Mouse (Mus musculus) embryonic facial prominence, embryonic 14.5 days (tissue): Measurements from ENCODE around the gene Spsb1. TPM values are rescaled to one million over a fixed set of nuclear protein-coding genes. Genes with fewer than 3 reads are reported as not detected.

ENCODE experiments used
- ATAC-seq: fragments of 200-750 bp; cut with Nextera tagmentation; 2 replicates; pipeline ENCODE4 v1.8.0; 2017; ENCODE audit warnings: low read depth, moderate number of reproducible peaks, moderate TSS enrichment
- DNase-seq: peaks from one replicate; pipeline ENCODE4 v3.0.0-alpha.2; 2015; ENCODE audit warnings: low spot score
- H3K27ac ChIP-seq: fragments of 300-500 bp; sonication (generic); replicated peaks from 2 replicates; pipeline ENCODE4 v1.5.1; 2014; ENCODE audit warnings: low read depth, mild to moderate bottlenecking, low read length, moderate library complexity
- H3K27me3 ChIP-seq: fragments of 300-500 bp; sonication (generic); replicated peaks from 2 replicates; pipeline ENCODE4 v1.6.1; 2014; ENCODE audit warnings: low read length; ENCODE audit not compliant: control insufficient read depth, insufficient read depth
- H3K36me3 ChIP-seq: fragments of 300-500 bp; sonication (generic); 2 replicates; pipeline ENCODE4 v1.6.1; 2014; ENCODE audit warnings: low read length, mixed read lengths; ENCODE audit not compliant: control insufficient read depth, insufficient read depth
- H3K4me1 ChIP-seq: fragments of 300-500 bp; sonication (generic); 2 replicates; pipeline ENCODE4 v1.6.1; 2014; ENCODE audit warnings: antibody characterized with exemption, low read length; ENCODE audit not compliant: control insufficient read depth, insufficient read depth
- H3K4me2 ChIP-seq: fragments of 300-500 bp; sonication (generic); 2 replicates; pipeline ENCODE4 v1.6.1; 2014; ENCODE audit warnings: low read depth, mild to moderate bottlenecking, low read length, moderate library complexity, mixed read lengths
- H3K4me3 ChIP-seq: fragments of 300-500 bp; sonication (generic); 2 replicates; pipeline ENCODE4 v1.5.1; 2014; ENCODE audit warnings: low read depth, mild to moderate bottlenecking, low read length
- H3K9ac ChIP-seq: fragments of 300-500 bp; sonication (generic); 2 replicates; pipeline ENCODE4 v1.6.1; 2014; ENCODE audit warnings: low read depth, mild to moderate bottlenecking, low read length, moderate library complexity, mixed read lengths
- H3K9me3 ChIP-seq: fragments of 300-500 bp; sonication (generic); 2 replicates; pipeline ENCODE4 v1.6.1; 2016; ENCODE audit warnings: low read length; ENCODE audit not compliant: control insufficient read depth
- WGBS: fragments of 180-500 bp; shearing (Covaris S2); extraction: QIAGEN DNeasy Blood & Tissue Kit; methylation state at CpG from one replicate; pipeline ENCODE4 v1.1.7; 2014; 5-methylcytosine and 5-hydroxymethylcytosine counted together
- polyA plus RNA-seq: library from polyadenylated mRNA; unstranded; fragments of >200 nt; fragmentation: Nextera tagmentation; extraction: Ambion mirVana; gene quantifications from 2 replicates; pipeline ENCODE4 v1.2.1, GENCODE M21; 2014

The Spsb1 gene
- polyA plus RNA-seq, 1 experiment from 2014 or later: 19.6 TPM

DNA sequence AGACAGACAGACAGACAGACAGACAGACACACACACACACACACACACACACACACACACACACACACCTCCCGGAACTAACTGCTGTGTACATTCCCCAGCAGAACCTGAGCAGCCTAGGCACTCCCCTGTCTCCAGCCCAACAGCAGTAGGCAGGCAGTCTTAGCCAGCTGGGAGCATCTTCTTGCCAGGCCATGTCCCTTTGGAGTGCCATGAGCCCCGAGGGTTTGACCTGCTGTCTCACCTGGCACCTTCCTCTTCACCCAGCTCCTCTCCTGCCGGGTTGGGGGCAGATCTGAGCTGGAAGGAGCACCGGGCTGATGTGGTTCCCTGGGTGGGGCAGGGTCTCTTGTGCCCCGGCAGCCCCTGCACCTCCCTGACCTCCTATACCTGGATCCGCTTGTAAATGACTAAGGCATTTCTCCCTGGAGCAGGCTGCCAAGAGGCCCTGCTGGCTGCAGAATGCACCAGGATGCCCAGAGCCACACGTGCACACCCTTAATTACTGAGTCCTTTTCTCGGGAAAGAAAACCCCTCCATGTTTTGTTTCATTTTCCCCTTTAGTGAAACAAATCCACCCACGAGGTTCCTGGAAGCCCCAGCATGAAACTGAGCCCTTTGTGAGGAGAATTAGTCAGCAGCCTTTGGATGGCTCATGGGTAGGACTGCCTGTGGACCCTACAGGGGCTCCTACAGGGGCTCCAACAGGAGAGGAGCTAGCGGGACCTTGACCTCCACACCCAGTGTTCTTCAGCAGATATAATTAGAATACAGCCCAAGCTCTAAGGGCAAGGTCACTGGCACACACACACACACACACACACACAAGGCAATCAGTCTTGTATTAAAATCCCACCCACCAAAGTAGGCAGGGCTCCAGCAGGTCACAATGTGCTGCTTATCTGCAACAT is 11.8 kb downstream of the Spsb1 start:
- peaks cover 58% of the 10 kb centered on the region for H3K4me1 ChIP-seq
- no peak overlapping the region for H3K4me3 ChIP-seq
- no peaks in the 10 kb centered on the region for H3K9me3 ChIP-seq
- H3K27ac ChIP-seq: no peak overlapping the region
- no peaks in the 10 kb centered on the region for H3K27me3 ChIP-seq
- WGBS: 29% methylated on average over 9 of the region's 10 CpGs
- DNase-seq: no peak
- no peak; the same call in 1 of the 2 replicates for ATAC-seq
- H3K4me2 ChIP-seq: no peak overlapping the region
- no peaks in the 10 kb centered on the region for H3K36me3 ChIP-seq
- H3K9ac ChIP-seq: no peak overlapping the region

DNA sequence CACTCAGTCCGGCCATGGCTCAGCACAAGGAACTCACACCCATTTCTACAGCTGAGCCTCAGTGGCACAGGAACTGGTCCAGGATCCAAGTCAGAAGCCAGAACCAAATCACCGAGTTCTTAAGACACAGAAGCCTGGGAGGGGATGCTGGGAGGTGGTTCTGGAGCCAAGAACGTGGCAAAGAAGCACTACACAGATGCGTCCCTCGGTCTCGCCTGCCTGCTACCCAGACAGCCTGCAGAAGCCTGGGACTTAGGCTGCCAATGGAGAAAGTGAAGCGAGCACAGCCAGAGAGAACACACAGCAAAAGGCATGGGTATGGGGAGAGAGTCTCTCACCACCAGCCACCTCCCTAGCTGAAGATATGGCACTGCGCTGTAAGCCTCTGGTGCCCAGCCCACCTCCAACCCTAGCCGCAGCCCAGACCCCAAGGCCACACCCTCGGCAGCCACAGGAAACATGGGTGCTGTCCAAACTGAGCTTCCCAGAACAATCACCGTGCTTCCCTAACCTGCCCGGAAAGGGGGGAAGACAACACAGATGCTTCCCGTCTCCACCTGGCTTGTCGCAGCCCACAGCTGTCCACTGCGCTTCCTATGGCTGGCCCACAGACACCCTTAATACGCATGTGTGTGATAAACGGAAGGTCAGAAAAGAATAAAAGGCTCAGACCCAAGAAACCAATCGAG is 13.6 kb downstream of the Spsb1 start:
- Histone ChIP-seq H3K36me3 (no peaks in the 10 kb centered on the region), H3K4me3 (no peak overlapping the region), H3K27me3 (no peaks in the 10 kb centered on the region), H3K4me1 (peaks cover 52% of the 10 kb centered on the region), H3K9me3 (no peaks in the 10 kb centered on the region), H3K27ac (no peak overlapping the region), H3K4me2 (no peak overlapping the region), H3K9ac (no peak overlapping the region)
- ATAC-seq (no peak), DNase-seq (no peak)
- 68% methylated on average over 18 of the region's 18 CpGs for WGBS

DNA sequence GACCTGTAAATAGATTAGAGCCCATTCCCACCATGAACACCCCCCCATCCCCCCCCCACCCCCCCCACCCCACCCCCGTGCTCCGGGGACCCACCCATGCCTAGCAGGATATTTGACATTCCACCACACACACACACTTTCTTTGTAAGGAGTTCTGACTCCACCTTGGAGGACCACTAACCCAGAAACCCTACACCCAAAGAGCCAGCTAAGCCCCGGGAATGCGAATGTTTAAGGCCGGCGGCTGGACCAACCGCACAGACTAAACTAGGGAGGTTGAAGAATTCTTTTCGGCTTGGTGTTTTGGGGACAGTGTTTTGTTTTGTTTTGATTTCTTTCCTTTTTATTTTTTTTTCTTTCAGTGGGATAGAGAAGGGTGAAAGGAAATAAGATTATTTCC is 16.1 kb downstream of the Spsb1 start:
- Histone ChIP-seq H3K4me2 (no peak overlapping the region), H3K27me3 (no peaks in the 10 kb centered on the region), H3K27ac (peak overlapping the region; percentile 61; the same call in 1 of the 2 replicates), H3K9ac (no peak overlapping the region), H3K36me3 (no peaks in the 10 kb centered on the region), H3K9me3 (no peaks in the 10 kb centered on the region), H3K4me1 (peaks cover 26% of the 10 kb centered on the region), H3K4me3 (no peak overlapping the region)
- DNase-seq (peak; percentile 83), ATAC-seq (peak; percentile 56; the same call in 1 of the 2 replicates)
- WGBS: 6% methylated on average over 8 of the region's 8 CpGs

DNA sequence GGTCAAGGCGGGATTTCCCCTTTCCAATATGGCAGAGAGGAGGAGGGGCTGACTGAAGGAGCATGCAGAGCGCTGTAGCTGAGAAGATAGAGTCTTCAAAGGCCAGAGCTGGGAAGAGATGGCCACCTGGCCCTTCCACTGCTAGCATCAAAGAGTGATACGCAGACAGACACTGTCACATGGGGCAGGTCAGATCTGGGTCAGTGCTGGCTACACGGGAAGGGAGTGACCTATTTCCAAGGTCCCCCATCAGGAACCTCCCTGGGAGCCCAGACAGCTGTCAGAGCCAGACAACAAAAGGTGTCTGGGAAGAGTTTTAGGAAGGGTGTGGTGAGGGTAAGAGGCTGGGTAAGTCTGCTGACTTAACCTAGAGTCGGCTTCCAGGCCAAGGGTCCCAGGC is 17.9 kb downstream of the Spsb1 start:
- H3K27me3 ChIP-seq: no peaks in the 10 kb centered on the region
- DNase-seq: no peak
- no peak overlapping the region for H3K9ac ChIP-seq
- no peak for ATAC-seq
- peaks cover 19% of the 10 kb centered on the region for H3K4me1 ChIP-seq
- H3K4me3 ChIP-seq: no peak overlapping the region
- 54% methylated on average over 5 of the region's 5 CpGs for WGBS
- H3K4me2 ChIP-seq: no peak overlapping the region
- no peak overlapping the region for H3K27ac ChIP-seq
- H3K9me3 ChIP-seq: no peaks in the 10 kb centered on the region
- no peaks in the 10 kb centered on the region for H3K36me3 ChIP-seq

DNA sequence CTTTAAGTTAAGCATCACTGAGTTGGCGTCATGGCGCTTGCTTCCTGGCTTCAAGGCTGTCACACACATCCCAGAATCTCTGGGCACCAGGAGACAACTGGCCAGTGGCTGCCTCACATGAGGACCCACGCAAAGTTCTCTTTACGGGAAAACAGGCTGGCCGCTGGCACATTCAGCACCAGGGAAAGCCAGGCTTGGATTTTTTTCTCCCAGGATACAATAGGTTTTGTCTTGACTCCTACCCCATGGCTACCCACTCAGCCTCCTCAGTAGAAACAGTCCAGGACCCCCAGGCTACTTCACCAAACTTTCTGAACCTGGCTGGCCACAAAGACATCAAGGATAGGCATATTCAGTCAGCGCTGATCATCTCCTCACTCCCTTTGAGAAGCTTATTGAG is 19.4 kb downstream of the Spsb1 start:
- H3K9me3 ChIP-seq: no peaks in the 10 kb centered on the region
- no peak overlapping the region for H3K9ac ChIP-seq

DNA sequence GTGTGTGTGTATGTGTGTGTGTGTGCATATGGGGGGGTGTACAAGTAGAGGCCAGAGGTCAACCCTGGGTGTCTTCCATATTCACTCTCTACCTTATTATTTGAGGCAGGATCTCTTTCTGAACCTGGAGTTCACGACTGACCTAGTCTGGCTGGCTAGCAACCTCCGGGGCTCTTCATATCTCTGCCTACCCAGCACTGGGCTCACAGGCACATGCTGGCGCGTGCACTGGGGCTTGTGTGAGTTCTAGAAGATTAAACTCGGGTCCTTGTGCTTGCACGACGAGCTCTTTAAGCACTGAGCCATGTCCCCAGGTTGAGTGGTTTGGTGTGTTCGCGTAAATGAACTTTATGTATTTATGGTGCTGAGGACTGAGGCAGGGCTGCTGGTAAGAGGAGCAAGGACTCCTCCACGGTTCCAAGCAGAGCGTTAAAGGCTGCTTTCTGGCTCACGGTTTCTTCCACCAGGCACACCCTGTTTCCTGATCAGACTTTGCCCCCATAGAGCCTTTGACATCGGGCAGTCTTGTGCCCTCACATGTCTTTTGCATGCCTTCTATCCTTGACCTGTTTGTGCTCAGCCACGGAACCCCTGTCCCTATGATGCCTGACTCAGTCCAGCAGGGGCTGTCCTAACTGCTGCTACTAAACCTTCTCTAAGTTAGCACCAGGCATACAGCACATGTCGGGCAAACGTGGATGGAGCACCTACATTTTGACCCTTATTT is 21.2 kb downstream of the Spsb1 start:
- Histone ChIP-seq H3K9ac (no peak overlapping the region), H3K4me1 (peaks cover 7% of the 10 kb centered on the region), H3K4me3 (no peak overlapping the region), H3K27ac (no peak overlapping the region), H3K9me3 (no peaks in the 10 kb centered on the region), H3K27me3 (no peaks in the 10 kb centered on the region), H3K4me2 (no peak overlapping the region), H3K36me3 (no peaks in the 10 kb centered on the region)
- 84% methylated on average over 16 of the region's 16 CpGs for WGBS
- DNase-seq: no peak
- no peak for ATAC-seq

More for the DNA sequence above, 19.4 kb downstream of the Spsb1 start:
- no peak overlapping the region for H3K27ac ChIP-seq
- no peak overlapping the region for H3K4me2 ChIP-seq
- no peaks in the 10 kb centered on the region for H3K36me3 ChIP-seq
- peaks cover 19% of the 10 kb centered on the region for H3K4me1 ChIP-seq
- no peaks in the 10 kb centered on the region for H3K27me3 ChIP-seq
- WGBS: 84% methylated on average over 6 of the region's 6 CpGs
- H3K4me3 ChIP-seq: no peak overlapping the region
- no peak for ATAC-seq
- DNase-seq: no peak

DNA sequence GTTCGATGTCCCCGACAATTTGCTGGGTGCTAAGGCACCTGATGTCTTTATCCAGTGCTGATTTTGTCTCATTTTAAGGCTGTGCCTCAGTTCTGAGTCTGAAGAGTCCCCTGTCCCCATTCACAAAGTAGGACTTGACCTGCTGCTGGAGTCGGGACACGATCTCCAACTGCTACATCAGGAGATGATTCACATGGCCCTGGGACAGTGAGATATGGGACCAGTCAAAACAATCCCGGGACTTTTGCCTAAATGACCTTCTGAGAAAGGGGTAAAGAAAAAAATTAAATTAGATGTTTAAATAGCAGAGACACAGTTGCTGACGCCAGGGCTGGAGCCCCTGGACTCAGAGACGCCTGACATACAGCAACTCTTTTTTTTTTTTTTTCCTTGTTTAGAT is 21.8 kb downstream of the Spsb1 start:
- H3K4me1 ChIP-seq: peaks cover 2% of the 10 kb centered on the region; the same call in 1 of the 2 replicates
- H3K4me2 ChIP-seq: no peak overlapping the region
- H3K9me3 ChIP-seq: no peaks in the 10 kb centered on the region
- no peaks in the 10 kb centered on the region for H3K27me3 ChIP-seq
- H3K27ac ChIP-seq: no peak overlapping the region
- 76% methylated on average over 7 of the region's 7 CpGs for WGBS
- ATAC-seq (no peak), DNase-seq (no peak)
- no peak overlapping the region for H3K4me3 ChIP-seq
- no peak overlapping the region for H3K9ac ChIP-seq
- no peaks in the 10 kb centered on the region for H3K36me3 ChIP-seq

DNA sequence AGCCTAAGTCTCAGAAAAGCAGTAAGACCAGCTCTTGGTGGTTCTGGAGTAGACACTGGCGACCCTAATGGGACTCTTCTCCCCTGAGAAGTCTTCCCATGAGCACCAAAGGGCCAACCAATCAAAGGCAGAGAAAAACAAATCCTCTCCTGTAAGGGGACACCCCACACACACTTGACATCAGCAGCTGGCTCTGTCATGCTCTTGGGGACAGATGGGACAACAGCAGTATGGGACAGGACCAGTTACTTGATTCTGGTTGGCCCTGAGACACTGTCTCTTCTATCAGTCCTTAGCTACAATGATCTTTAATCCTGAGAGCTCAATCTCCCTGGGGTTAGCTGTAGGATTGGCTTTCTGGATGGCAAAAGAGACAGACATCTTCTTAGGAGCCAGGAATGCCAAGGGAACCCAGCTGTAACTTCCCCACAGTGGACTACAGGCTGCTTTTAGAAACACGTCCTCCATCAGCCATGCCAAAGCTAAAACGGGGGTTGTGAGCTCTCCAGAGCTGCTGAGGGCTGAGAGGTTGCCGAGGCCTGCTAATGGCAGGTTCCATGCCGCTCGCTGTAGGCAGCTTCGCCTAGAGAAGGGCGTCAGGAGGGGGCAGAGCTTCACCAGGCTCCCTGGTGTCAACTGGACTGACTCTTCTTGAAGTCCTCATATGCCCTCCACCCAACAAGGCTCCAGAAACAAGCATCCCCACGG is 22.6 kb downstream of the Spsb1 start:
- Histone ChIP-seq H3K9me3 (no peaks in the 10 kb centered on the region), H3K27me3 (no peaks in the 10 kb centered on the region), H3K4me1 (no peaks in the 10 kb centered on the region), H3K4me2 (no peak overlapping the region), H3K4me3 (no peak overlapping the region), H3K9ac (no peak overlapping the region), H3K27ac (no peak overlapping the region), H3K36me3 (no peaks in the 10 kb centered on the region)
- DNase-seq (no peak), ATAC-seq (peak; percentile 60; the same call in 1 of the 2 replicates)
- 86% methylated on average over 9 of the region's 9 CpGs for WGBS
